20 mouse cellular contexts compared by ENCODE assay signal in the genomic region with DNA sequence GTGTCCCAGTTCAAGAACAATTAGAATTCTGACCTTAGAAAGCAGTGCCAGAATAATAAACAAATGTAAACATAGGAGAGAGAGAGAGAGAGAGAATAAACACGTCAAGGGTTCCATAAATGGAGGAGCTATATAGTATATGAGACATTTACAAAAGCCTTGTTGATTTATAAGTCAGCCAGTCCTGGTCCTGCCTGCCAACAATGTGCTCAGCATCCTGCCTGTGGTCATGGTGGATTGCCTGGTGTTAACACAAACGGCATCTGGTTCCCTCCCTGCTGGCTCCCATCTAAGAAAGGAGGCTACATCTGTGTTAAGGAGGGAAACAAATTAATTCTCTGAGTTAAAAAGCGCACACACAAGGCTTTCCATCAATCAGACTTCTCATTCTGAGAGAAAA.
DNase-seq lines count a peak whose midpoint lies in the region; ATAC-seq and TF ChIP-seq lines count a peak whose summit lies in the region.
"Had no signal": no experiment of that assay in that cellular context is flagged by ENCODE, and none has a peak within 500 bp of the region (broad histone marks: within the 10 kb centered on the region; RNA-seq: fewer than 3 reads in every experiment).

No protein-coding gene starts in this region.

- no peaks in the 10 kb centered on the region for H3K27me3 ChIP-seq in hindbrain, embryonic 16.5 days (replicated peaks; ENCODE audit: control insufficient read depth, insufficient read depth, low read length)
- no peaks in the 10 kb centered on the region for H3K27me3 ChIP-seq in hindbrain, embryonic 12.5 days
- no peaks in the 10 kb centered on the region for H3K27me3 ChIP-seq in stomach, embryonic 15.5 days (replicated peaks)
- H3K27me3 ChIP-seq in stomach, postnatal 0 days (ENCODE audit: control insufficient read depth, insufficient read depth, low read length): no peaks in the 10 kb centered on the region
- no peaks in the 10 kb centered on the region for H3K27me3 ChIP-seq in forebrain, embryonic 16.5 days (replicated peaks; ENCODE audit: control insufficient read depth, insufficient read depth, low read length)
- H3K27me3 ChIP-seq: embryonic facial prominence, embryonic 13.5 days; forebrain, embryonic 15.5 days; hindbrain, embryonic 13.5 days had no signal

- H3K4me3 ChIP-seq in hindbrain, embryonic 16.5 days (ENCODE audit: low read length): no peak overlapping the region
- H3K4me3 ChIP-seq in hindbrain, embryonic 12.5 days: no peak overlapping the region
- H3K4me3 ChIP-seq in stomach, embryonic 15.5 days (replicated peaks): no peak overlapping the region
- H3K4me3 ChIP-seq in stomach, postnatal 0 days (ENCODE audit: low read depth, low read length): no peak overlapping the region
- H3K4me3 ChIP-seq in forebrain, embryonic 16.5 days (replicated peaks; ENCODE audit: low read length): no peak overlapping the region
- H3K4me3 ChIP-seq: embryonic facial prominence, embryonic 13.5 days; forebrain, embryonic 10.5 days; forebrain, embryonic 15.5 days; heart, embryonic 10.5 days; hindbrain, embryonic 13.5 days had no signal

- intact Hi-C loops in left cerebral cortex, postnatal 4 days (cut with DNase I): no loop called here

- WGBS in hindbrain, embryonic 16.5 days: 44% methylated on average over 3 of the region's 3 CpGs
- 53% methylated on average over 3 of the region's 3 CpGs for WGBS in hindbrain, embryonic 12.5 days
- WGBS in stomach, embryonic 15.5 days: 31% methylated on average over 3 of the region's 3 CpGs
- WGBS in stomach, postnatal 0 days: 35% methylated on average over 3 of the region's 3 CpGs
- 48% methylated on average over 3 of the region's 3 CpGs for WGBS in forebrain, embryonic 16.5 days

- no peaks in the 10 kb centered on the region for H3K4me1 ChIP-seq in hindbrain, embryonic 16.5 days (ENCODE audit: control insufficient read depth, insufficient read depth, low read depth, low read length)
- H3K4me1 ChIP-seq in hindbrain, embryonic 12.5 days: no peaks in the 10 kb centered on the region
- no peaks in the 10 kb centered on the region for H3K4me1 ChIP-seq in stomach, embryonic 15.5 days
- no peaks in the 10 kb centered on the region for H3K4me1 ChIP-seq in stomach, postnatal 0 days (replicated peaks; ENCODE audit: control insufficient read depth, insufficient read depth)
- H3K4me1 ChIP-seq in forebrain, embryonic 16.5 days (replicated peaks; ENCODE audit: control insufficient read depth, insufficient read depth, low read length): no peaks in the 10 kb centered on the region
- H3K4me1 ChIP-seq: embryonic facial prominence, embryonic 13.5 days; forebrain, embryonic 10.5 days; forebrain, embryonic 15.5 days; heart, embryonic 10.5 days; hindbrain, embryonic 13.5 days had no signal

- DNase-seq in left cerebral cortex, postnatal 4 days: peak; percentile 12
- no peak for DNase-seq in left cerebral cortex, adult 9 months (ENCODE audit: low spot score in 2 of 2)
- no peak for DNase-seq in stomach, postnatal 0 days (ENCODE audit: low spot score)
- DNase-seq: adrenal gland, postnatal 10 days; cerebellum, adult 11-12 months; cerebellum, adult 9-10 months; cerebellum, postnatal 25 days; gastrocnemius, postnatal 10 days; heart, adult 18-20 months; heart, postnatal 10 days; heart, postnatal 4 days had no signal

- ATAC-seq in hindbrain, embryonic 16.5 days: peak; percentile 30; the same call in 1 of the 2 replicates
- no peak for ATAC-seq in hindbrain, embryonic 12.5 days (ENCODE audit: low FRiP score)
- ATAC-seq in stomach, embryonic 15.5 days (ENCODE audit: insufficient read depth, low FRiP score, low read depth): peak; percentile 22; the same call in 1 of the 2 replicates
- no peak for ATAC-seq in stomach, postnatal 0 days (ENCODE audit: low FRiP score, low TSS enrichment)
- no peak for ATAC-seq in forebrain, embryonic 16.5 days
- ATAC-seq: forebrain, embryonic 15.5 days had no signal

- no peaks in the 10 kb centered on the region for H3K36me3 ChIP-seq in hindbrain, embryonic 16.5 days (ENCODE audit: control insufficient read depth, insufficient read depth, low read length)
- no peaks in the 10 kb centered on the region for H3K36me3 ChIP-seq in hindbrain, embryonic 12.5 days
- no peaks in the 10 kb centered on the region for H3K36me3 ChIP-seq in stomach, embryonic 15.5 days
- H3K36me3 ChIP-seq in stomach, postnatal 0 days (ENCODE audit: control insufficient read depth, insufficient read depth, low read length): no peaks in the 10 kb centered on the region
- H3K36me3 ChIP-seq in forebrain, embryonic 16.5 days (ENCODE audit: control insufficient read depth, insufficient read depth): no peaks in the 10 kb centered on the region
- H3K36me3 ChIP-seq: embryonic facial prominence, embryonic 13.5 days; forebrain, embryonic 10.5 days; forebrain, embryonic 15.5 days; heart, embryonic 10.5 days; hindbrain, embryonic 13.5 days had no signal

- no peak for TF ChIP-seq CTCF in stomach, postnatal 0 days (IDR thresholded peaks at IDR 0.05; ENCODE audit: low read depth)

- no peak overlapping the region for H3K9ac ChIP-seq in hindbrain, embryonic 16.5 days (ENCODE audit: low read depth, low read length)
- no peak overlapping the region for H3K9ac ChIP-seq in hindbrain, embryonic 12.5 days
- H3K9ac ChIP-seq in stomach, embryonic 15.5 days: no peak overlapping the region
- H3K9ac ChIP-seq in stomach, postnatal 0 days (ENCODE audit: low read length): no peak overlapping the region
- no peak overlapping the region for H3K9ac ChIP-seq in forebrain, embryonic 16.5 days (replicated peaks; ENCODE audit: low read depth, low read length)
- H3K9ac ChIP-seq: embryonic facial prominence, embryonic 13.5 days; forebrain, embryonic 15.5 days; hindbrain, embryonic 13.5 days had no signal

- no peak for TF ChIP-seq EP300 in stomach, postnatal 0 days (optimal IDR thresholded peaks at IDR 0.05)

- no peak overlapping the region for H3K27ac ChIP-seq in hindbrain, embryonic 16.5 days (ENCODE audit: low read depth, low read length)
- no peak overlapping the region for H3K27ac ChIP-seq in hindbrain, embryonic 12.5 days
- H3K27ac ChIP-seq in stomach, embryonic 15.5 days: no peak overlapping the region
- H3K27ac ChIP-seq in stomach, postnatal 0 days (replicated peaks): no peak overlapping the region
- H3K27ac ChIP-seq in forebrain, embryonic 16.5 days (ENCODE audit: low read length): no peak overlapping the region
- H3K27ac ChIP-seq: forebrain, embryonic 10.5 days; forebrain, embryonic 15.5 days; heart, embryonic 10.5 days; hindbrain, embryonic 13.5 days had no signal

- no peak overlapping the region for H3K4me2 ChIP-seq in hindbrain, embryonic 16.5 days (ENCODE audit: low read length)
- no peak overlapping the region for H3K4me2 ChIP-seq in hindbrain, embryonic 12.5 days (replicated peaks)
- H3K4me2 ChIP-seq in stomach, embryonic 15.5 days: no peak overlapping the region
- H3K4me2 ChIP-seq in stomach, postnatal 0 days (replicated peaks; ENCODE audit: low read depth): no peak overlapping the region
- no peak overlapping the region for H3K4me2 ChIP-seq in forebrain, embryonic 16.5 days (ENCODE audit: low read length)
- H3K4me2 ChIP-seq: embryonic facial prominence, embryonic 13.5 days; forebrain, embryonic 15.5 days; hindbrain, embryonic 13.5 days had no signal

- no peaks in the 10 kb centered on the region for H3K9me3 ChIP-seq in hindbrain, embryonic 16.5 days (ENCODE audit: control insufficient read depth, low read length)
- H3K9me3 ChIP-seq in hindbrain, embryonic 12.5 days (replicated peaks): no peaks in the 10 kb centered on the region
- no peaks in the 10 kb centered on the region for H3K9me3 ChIP-seq in stomach, embryonic 15.5 days
- H3K9me3 ChIP-seq in stomach, postnatal 0 days (ENCODE audit: control insufficient read depth, low read length): no peaks in the 10 kb centered on the region
- H3K9me3 ChIP-seq in forebrain, embryonic 16.5 days (ENCODE audit: control insufficient read depth, low read length): no peaks in the 10 kb centered on the region
- H3K9me3 ChIP-seq: embryonic facial prominence, embryonic 13.5 days; forebrain, embryonic 10.5 days; forebrain, embryonic 15.5 days; heart, embryonic 10.5 days; hindbrain, embryonic 13.5 days had no signal

Comparison
In these comparisons a context has a peak if more than half of its experiments do, and no peak if none do; other contexts are left out.
1. ATAC-seq: peak in hindbrain, embryonic 16.5 days (single experiment) and stomach, embryonic 15.5 days (single experiment); none in hindbrain, embryonic 12.5 days (single experiment), stomach, postnatal 0 days (single experiment) and forebrain, embryonic 16.5 days (single experiment).